Mouse (Mus musculus): ENCODE results near the gene Shroom4. TPM values are rescaled to one million over a fixed set of nuclear protein-coding genes. Genes with fewer than 3 reads are reported as not detected.
"Not testable (repeated sequence)": the region's sequence is repeated elsewhere in the genome, so short reads cannot be mapped to it uniquely, and the experiment has no call there.

Shroom4 gene
- polyA plus RNA-seq, 1 experiment = 3.3 TPM

GRCm38 (mm10) chrX:6453220-6453619 lies 53.6 kb downstream of the Shroom4 start:
- Histone ChIP-seq H3K27ac (replicated peaks; ENCODE audit: low read depth, low read length) (no peak overlapping the region), H3K4me1 (ENCODE audit: control insufficient read depth, insufficient read depth, insufficient read length, low read length) (no peaks in the 10 kb centered on the region), H3K4me3 (ENCODE audit: insufficient read depth, low read depth, low read length) (no peak overlapping the region)

GRCm38 (mm10) chrX:6469251-6469650 lies 69.6 kb downstream of the Shroom4 start:
- H3K27ac ChIP-seq (replicated peaks; ENCODE audit: low read depth, low read length); H3K4me3 ChIP-seq (ENCODE audit: insufficient read depth, low read depth, low read length); H3K4me1 ChIP-seq (ENCODE audit: control insufficient read depth, insufficient read depth, insufficient read length, low read length): not testable (repeated sequence)

DNA sequence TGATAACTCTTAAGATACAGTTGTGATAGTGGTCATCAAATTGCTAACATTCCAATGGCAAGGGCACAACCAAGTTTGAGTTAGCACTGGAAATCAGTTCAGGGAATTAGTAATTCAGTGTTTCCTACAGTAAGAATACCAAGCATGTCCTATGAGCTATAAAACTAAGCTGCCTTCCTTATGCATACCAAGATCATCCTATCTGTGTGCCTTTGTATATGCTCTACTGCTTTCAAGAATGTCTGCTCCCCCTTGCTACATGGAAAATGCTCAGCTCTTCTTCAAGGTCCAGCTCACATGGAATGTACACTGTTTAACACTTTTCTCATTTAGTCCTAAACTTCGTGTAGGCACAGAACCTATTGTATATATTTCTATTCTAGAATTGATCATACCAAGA lies 72.9 kb downstream of the Shroom4 start:
- H3K4me3 ChIP-seq (ENCODE audit: insufficient read depth, low read depth, low read length); H3K27ac ChIP-seq (replicated peaks; ENCODE audit: low read depth, low read length): not testable (repeated sequence)

GRCm38 (mm10) chrX:6475177-6475576 lies 75.5 kb downstream of the Shroom4 start:
- Histone ChIP-seq H3K4me3 (ENCODE audit: insufficient read depth, low read depth, low read length) (no peak overlapping the region), H3K4me1 (ENCODE audit: control insufficient read depth, insufficient read depth, insufficient read length, low read length) (no peaks in the 10 kb centered on the region), H3K27ac (replicated peaks; ENCODE audit: low read depth, low read length) (no peak overlapping the region)

More for the DNA sequence above, 72.9 kb downstream of the Shroom4 start:
- H3K4me1 ChIP-seq (ENCODE audit: control insufficient read depth, insufficient read depth, insufficient read length, low read length) = not testable (repeated sequence)

DNA sequence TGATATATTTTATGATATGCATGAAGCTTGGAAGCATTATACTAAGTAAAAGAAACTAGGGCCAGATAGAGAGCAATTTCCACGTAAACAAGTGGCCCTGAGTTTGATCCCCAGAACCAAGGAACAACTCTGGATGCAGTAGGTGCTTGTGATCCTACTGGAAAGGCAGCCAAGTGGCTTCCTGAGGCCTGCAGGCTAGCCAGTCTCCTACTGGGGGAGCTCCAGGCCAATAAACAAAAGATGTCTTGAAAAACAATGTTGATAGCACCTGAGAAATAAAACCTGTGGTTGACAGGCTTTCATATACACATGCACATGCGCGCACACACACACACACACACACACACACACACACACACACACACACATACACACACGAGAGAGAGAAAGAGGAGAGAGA lies 82.6 kb downstream of the Shroom4 start:
- Histone ChIP-seq H3K4me1 (ENCODE audit: control insufficient read depth, insufficient read depth, insufficient read length, low read length) (no peaks in the 10 kb centered on the region), H3K4me3 (ENCODE audit: insufficient read depth, low read depth, low read length) (no peak overlapping the region), H3K27ac (replicated peaks; ENCODE audit: low read depth, low read length) (no peak overlapping the region)

- Histone ChIP-seq H3K4me1 (ENCODE audit: control insufficient read depth, insufficient read depth, insufficient read length, low read length) (no peaks in the 10 kb centered on the region), H3K4me3 (ENCODE audit: insufficient read depth, low read depth, low read length) (no peak overlapping the region)
Measured at GRCm38 (mm10) chrX:6483817-6484216, 84.2 kb downstream of the Shroom4 start.

DNA sequence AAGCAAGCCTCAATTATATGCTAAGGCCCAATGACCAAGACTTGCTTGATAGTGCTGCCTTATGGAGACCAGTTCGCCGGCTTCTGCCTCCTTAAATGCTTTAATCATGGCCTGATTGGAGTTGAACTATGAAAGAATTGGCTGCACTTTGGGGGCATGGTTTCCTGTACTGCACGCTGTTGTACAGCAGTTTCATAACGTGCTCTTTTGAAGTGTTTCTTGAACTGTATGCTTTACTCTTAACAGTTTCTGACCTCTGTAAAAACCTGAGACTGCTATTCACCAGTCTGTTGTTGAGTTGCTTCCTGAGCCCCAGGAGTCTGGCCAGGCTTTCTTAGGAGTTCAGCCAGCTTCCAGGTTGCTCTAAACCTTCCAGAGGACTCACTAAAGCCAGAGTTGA lies 90.8 kb downstream of the Shroom4 start:
- no peaks in the 10 kb centered on the region for H3K4me1 ChIP-seq (ENCODE audit: control insufficient read depth, insufficient read depth, insufficient read length, low read length)
- no peak overlapping the region for H3K4me3 ChIP-seq (ENCODE audit: insufficient read depth, low read depth, low read length)
- no peak overlapping the region; the same call in 1 of the 2 replicates for H3K27ac ChIP-seq (replicated peaks; ENCODE audit: low read depth, low read length)

More at GRCm38 (mm10) chrX:6483817-6484216, 84.2 kb downstream of the Shroom4 start:
- no peak overlapping the region for H3K27ac ChIP-seq (replicated peaks; ENCODE audit: low read depth, low read length)

DNA sequence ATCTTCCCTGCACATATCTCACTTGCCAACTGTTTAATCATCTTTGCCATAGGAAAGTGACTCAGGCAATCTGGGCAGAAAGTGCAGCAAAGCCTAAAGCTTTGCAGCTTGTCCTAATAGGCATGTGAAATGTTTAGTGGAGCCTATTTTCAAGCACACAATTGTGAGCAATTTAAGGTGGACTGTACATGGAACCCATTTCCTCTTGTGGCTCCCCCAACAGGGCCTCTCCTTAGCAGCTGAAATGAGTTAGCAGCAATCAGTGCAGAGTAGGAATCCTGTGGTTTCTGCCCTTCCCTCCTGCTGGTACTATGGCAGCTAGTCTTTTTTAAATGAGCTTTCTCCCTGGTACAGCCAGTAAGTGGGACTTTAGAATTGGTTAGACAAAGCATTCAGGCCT lies 95.8 kb downstream of the Shroom4 start:
- peak overlapping the region; percentile 17; the same call in 1 of the 2 replicates for H3K27ac ChIP-seq (replicated peaks; ENCODE audit: low read depth, low read length)
- H3K4me1 ChIP-seq (ENCODE audit: control insufficient read depth, insufficient read depth, insufficient read length, low read length) = 0 out of 2 replicates have a peak, but pooled peaks cover 2% of the 10 kb centered on the region
- no peak overlapping the region for H3K4me3 ChIP-seq (ENCODE audit: insufficient read depth, low read depth, low read length)

DNA sequence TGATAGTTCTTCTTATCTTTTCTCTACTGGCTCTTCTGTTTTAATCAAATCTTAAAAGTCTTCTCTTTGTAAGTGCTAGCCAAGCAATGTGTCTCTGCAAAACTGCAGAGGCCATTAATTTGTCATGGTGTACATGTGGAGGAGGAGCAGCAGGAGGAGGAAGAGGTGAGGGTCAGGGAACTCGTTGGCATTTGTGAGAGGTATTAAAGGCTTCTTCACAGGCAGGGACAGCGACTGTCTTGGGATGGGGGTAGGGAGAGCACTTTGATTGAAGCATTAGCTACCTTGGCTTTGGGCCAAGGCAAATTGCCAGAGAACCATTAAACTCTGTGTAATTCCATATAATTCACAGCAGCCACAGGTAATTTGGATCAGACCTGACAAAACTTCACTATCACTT lies 96.7 kb downstream of the Shroom4 start:
- Histone ChIP-seq H3K27ac (replicated peaks; ENCODE audit: low read depth, low read length) (no peak overlapping the region), H3K4me3 (ENCODE audit: insufficient read depth, low read depth, low read length) (no peak overlapping the region), H3K4me1 (ENCODE audit: control insufficient read depth, insufficient read depth, insufficient read length, low read length) (0 out of 2 replicates have a peak, but pooled peaks cover 2% of the 10 kb centered on the region)

- no peak overlapping the region for H3K27ac ChIP-seq (replicated peaks; ENCODE audit: low read depth, low read length)
- no peaks in the 10 kb centered on the region for H3K4me1 ChIP-seq (ENCODE audit: control insufficient read depth, insufficient read depth, insufficient read length, low read length)
- no peak overlapping the region for H3K4me3 ChIP-seq (ENCODE audit: insufficient read depth, low read depth, low read length)
Measured at GRCm38 (mm10) chrX:6501850-6502249, 102.2 kb downstream of the Shroom4 start.

DNA sequence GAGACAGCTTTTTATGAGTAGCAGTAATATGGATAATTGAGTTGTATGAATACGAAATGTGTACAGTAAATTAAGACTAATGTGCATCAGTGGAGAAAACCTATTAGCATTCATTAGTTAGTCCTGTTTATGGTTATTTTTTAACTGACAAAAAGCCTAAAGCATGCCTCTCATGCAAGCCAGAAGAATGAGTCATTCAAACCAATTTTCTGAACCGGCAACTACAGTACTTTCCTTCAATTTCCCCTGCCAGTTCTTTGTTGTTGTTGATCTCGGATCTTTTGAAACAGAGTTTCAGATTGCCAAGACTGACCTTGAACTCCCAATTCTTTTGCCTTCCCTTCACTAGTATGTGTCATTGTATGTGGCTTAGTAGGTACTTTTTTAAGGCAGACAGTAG lies 117.6 kb downstream of the Shroom4 start:
- Histone ChIP-seq H3K4me3 (ENCODE audit: insufficient read depth, low read depth, low read length) (no peak overlapping the region), H3K4me1 (ENCODE audit: control insufficient read depth, insufficient read depth, insufficient read length, low read length) (no peaks in the 10 kb centered on the region), H3K27ac (replicated peaks; ENCODE audit: low read depth, low read length) (no peak overlapping the region)

- H3K4me3 ChIP-seq (ENCODE audit: insufficient read depth, low read depth, low read length) = no peak overlapping the region
- H3K4me1 ChIP-seq (ENCODE audit: control insufficient read depth, insufficient read depth, insufficient read length, low read length) = no peaks in the 10 kb centered on the region
- H3K27ac ChIP-seq (replicated peaks; ENCODE audit: low read depth, low read length) = no peak overlapping the region
Measured at GRCm38 (mm10) chrX:6518421-6518820, 118.8 kb downstream of the Shroom4 start.

DNA sequence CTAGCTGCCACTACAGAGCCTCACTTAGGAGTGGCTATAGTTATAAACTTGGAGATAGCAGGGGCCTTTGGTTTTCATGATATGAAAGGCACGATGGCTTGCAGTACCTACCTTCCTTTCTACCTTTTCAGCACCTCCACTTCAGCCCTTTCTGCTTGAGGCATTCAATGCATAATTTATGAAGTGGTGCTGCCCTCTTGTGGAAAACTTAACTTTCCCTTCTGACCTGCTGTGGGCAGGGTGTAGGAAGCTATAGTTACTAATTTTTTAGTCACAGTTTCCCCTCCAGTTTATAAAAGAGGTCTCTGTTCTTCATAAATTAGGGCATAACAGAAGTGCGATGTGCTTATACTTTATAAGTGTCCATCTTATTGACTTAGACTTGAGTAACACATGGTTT lies 123.3 kb downstream of the Shroom4 start:
- H3K4me1 ChIP-seq (ENCODE audit: control insufficient read depth, insufficient read depth, insufficient read length, low read length) = no peaks in the 10 kb centered on the region
- H3K4me3 ChIP-seq (ENCODE audit: insufficient read depth, low read depth, low read length) = no peak overlapping the region
- no peak overlapping the region for H3K27ac ChIP-seq (replicated peaks; ENCODE audit: low read depth, low read length)

DNA sequence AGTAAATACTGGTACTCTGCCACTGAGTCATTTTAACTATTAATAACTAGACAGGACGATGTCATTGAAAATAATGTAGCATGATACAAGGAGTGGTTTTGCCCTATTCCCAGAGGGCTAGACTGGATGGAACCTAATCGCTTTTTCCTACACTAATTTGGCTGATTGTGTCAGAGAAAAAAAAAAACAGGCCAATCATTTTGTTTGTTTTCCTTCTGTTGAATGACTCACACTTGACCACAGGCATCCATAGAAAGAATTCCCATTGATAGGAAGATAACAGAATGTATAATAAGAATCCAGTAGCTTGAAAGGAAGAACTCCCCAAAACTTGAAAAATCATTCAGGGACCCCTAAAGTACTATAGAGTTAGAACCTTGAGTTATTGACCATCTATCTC lies 137.0 kb downstream of the Shroom4 start:
- Histone ChIP-seq H3K27ac (replicated peaks; ENCODE audit: low read depth, low read length) (no peak overlapping the region), H3K4me3 (ENCODE audit: insufficient read depth, low read depth, low read length) (no peak overlapping the region), H3K4me1 (ENCODE audit: control insufficient read depth, insufficient read depth, insufficient read length, low read length) (no peaks in the 10 kb centered on the region; the same call in 1 of the 2 replicates)

DNA sequence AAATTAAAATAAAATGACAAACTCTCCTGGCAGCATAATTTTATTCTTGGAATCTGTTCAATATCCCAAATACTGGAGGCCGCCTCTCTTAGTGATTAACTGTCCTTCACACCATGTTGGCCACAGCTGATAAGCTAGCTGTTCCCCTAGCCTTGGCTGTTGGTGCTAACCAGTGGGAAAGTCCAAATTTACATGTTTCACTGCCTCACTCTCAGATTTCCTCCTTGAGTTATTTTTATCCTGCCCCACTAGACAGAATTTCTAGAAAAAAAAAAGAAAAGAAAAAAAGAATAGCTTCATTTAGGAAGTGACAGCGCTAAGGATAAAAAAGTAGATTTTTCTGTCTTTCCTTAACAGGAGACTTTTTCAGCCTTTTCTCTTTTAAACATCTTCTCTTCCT lies 138.0 kb downstream of the Shroom4 start:
- H3K4me3 ChIP-seq (ENCODE audit: insufficient read depth, low read depth, low read length) = no peak overlapping the region
- no peaks in the 10 kb centered on the region; the same call in 1 of the 2 replicates for H3K4me1 ChIP-seq (ENCODE audit: control insufficient read depth, insufficient read depth, insufficient read length, low read length)
- H3K27ac ChIP-seq (replicated peaks; ENCODE audit: low read depth, low read length) = peak overlapping the region; percentile 70

- Histone ChIP-seq H3K27ac (replicated peaks; ENCODE audit: low read depth, low read length) (no peak overlapping the region), H3K4me1 (ENCODE audit: control insufficient read depth, insufficient read depth, insufficient read length, low read length) (no peaks in the 10 kb centered on the region), H3K4me3 (ENCODE audit: insufficient read depth, low read depth, low read length) (no peak overlapping the region)
Measured at GRCm38 (mm10) chrX:6565066-6565465, 165.4 kb downstream of the Shroom4 start.

DNA sequence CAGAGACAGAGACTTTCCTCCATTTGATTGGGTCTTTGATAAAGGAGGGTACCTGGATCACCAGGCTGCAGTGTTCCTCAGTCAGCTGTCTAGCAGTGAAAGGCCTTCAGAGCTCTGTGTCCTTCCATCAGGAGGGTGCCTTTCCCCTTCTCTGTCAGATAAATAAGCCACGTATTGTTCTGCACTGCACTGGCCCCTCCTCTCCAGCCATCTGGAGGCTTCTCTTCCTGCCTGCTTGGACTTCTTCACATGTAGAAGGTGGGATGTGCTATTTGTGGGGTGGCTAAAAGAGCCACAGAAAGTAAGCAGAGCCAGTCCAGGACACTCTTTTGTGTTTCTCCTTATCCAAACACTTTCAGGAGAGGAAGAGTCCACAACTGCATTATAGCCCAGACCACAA lies 174.9 kb downstream of the Shroom4 start:
- peak overlapping the region; percentile 88 for H3K27ac ChIP-seq (replicated peaks; ENCODE audit: low read depth, low read length)
- H3K4me1 ChIP-seq (ENCODE audit: control insufficient read depth, insufficient read depth, insufficient read length, low read length) = peaks cover 2% of the 10 kb centered on the region; the same call in 1 of the 2 replicates
- H3K4me3 ChIP-seq (ENCODE audit: insufficient read depth, low read depth, low read length) = no peak overlapping the region
